8 mouse cellular contexts compared by ENCODE assay signal in the genomic region with DNA sequence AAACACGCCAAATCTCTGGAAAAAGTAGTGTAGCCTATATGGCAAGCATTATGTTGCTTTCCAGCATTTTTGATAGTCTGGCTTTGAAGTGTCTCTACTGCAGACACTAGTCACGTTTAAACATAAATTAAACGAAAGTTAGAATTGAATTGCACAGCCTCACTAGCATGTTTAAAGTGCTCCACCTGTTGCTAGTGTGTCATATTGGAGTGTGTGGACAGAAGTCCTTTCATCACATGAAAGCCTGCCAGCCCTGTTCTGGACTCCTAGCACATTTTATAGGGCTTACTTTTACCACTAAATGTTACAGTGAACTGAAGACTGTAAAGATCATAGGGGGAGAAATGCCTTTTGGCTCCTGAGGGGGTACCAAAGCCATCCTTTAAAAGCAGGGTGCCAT. TPM values are rescaled to one million over a fixed set of nuclear protein-coding genes. Genes with fewer than 3 reads are reported as not detected.
DNase-seq lines count a peak whose midpoint lies in the region; ATAC-seq and TF ChIP-seq lines count a peak whose summit lies in the region.

No protein-coding gene starts in this region.

- TF ChIP-seq POLR2A in CH12.LX (IDR thresholded peaks at IDR 0.05; ENCODE audit: low read depth, low read length) = no peak

- H3K27me3 ChIP-seq in heart, embryonic 11.5 days (ENCODE audit: control insufficient read depth, insufficient read depth, low read length) = no peaks in the 10 kb centered on the region
- H3K27me3 ChIP-seq in CH12.LX (replicated peaks) = no peaks in the 10 kb centered on the region
- H3K27me3 ChIP-seq in hindbrain, embryonic 10.5 days (ENCODE audit: insufficient read depth, poor library complexity, severe bottlenecking) = no peaks in the 10 kb centered on the region
- no peaks in the 10 kb centered on the region for H3K27me3 ChIP-seq in midbrain, embryonic 10.5 days (ENCODE audit: low read depth, poor library complexity, severe bottlenecking)

- TF ChIP-seq RAD21 in CH12.LX (IDR thresholded peaks at IDR 0.05; ENCODE audit: low read depth, low read length) = peak; percentile 6

- dilution Hi-C loops in CH12.LX (cut with MboI; ENCODE audit: extremely low pct_ligation_motif_present, extremely low pct_unique_long_range_greater_than_20kb, low sequenced_read_pairs) = no loop called here

- TF ChIP-seq CTCF in CH12.LX (conservative IDR thresholded peaks at IDR 0.05 in 1 of 2, IDR thresholded peaks at IDR 0.05 in 1 of 2; ENCODE audit: low read depth in 2 of 2, low read length in 2 of 2) = peak in 1 of 2 experiments; percentile 19; a peak in 1 of 4 replicates

- peaks cover 9% of the 10 kb centered on the region for H3K4me1 ChIP-seq in heart, embryonic 11.5 days (ENCODE audit: control insufficient read depth, insufficient read depth, low read length)
- peaks cover 7 to 43% of the 10 kb centered on the region in 2 experiments; a peak in 3 of 4 replicates for H3K4me1 ChIP-seq in CH12.LX (ENCODE audit: control insufficient read depth in 1 of 2, insufficient read depth in 2 of 2)
- peaks cover 26% of the 10 kb centered on the region for H3K4me1 ChIP-seq in hindbrain, embryonic 10.5 days (replicated peaks)
- H3K4me1 ChIP-seq in midbrain, embryonic 10.5 days = peaks cover 30% of the 10 kb centered on the region

- DNase-seq in heart, postnatal 14 days = no peak
- DNase-seq in CH12.LX (ENCODE audit: extremely low read depth) (no peak), adipocyte (ENCODE audit: low spot score) (no peak)
- DNase-seq in hindbrain, embryonic 10.5 days (ENCODE audit: low spot score) = no peak
- no peak for DNase-seq in midbrain, embryonic 10.5 days (ENCODE audit: low spot score)
- DNase-seq in frontal cortex, postnatal 10 days (ENCODE audit: low spot score in 2 of 2) = no peak
- no peak for DNase-seq in layer of hippocampus, adult 18-20 months (ENCODE audit: low spot score in 2 of 2)

- H3K9me3 ChIP-seq in heart, embryonic 11.5 days (replicated peaks; ENCODE audit: control insufficient read depth, low read length) = no peaks in the 10 kb centered on the region
- H3K9me3 ChIP-seq in CH12.LX (replicated peaks; ENCODE audit: low read length) = no peaks in the 10 kb centered on the region
- no peaks in the 10 kb centered on the region for H3K9me3 ChIP-seq in hindbrain, embryonic 10.5 days
- no peaks in the 10 kb centered on the region for H3K9me3 ChIP-seq in midbrain, embryonic 10.5 days (replicated peaks)

- H3K4me2 ChIP-seq in heart, embryonic 11.5 days = peak overlapping the region; percentile 80
- H3K4me2 ChIP-seq in CH12.LX (ENCODE audit: insufficient read depth, low read depth, poor library complexity, severe bottlenecking) = peak overlapping the region; percentile 100

- peaks cover 52% of the 10 kb centered on the region for H3K79me2 ChIP-seq in CH12.LX (replicated peaks; ENCODE audit: control insufficient read depth, extremely low read depth, insufficient read depth, poor library complexity, severe bottlenecking)

- TF ChIP-seq EP300 in CH12.LX (IDR thresholded peaks at IDR 0.05; ENCODE audit: low read length) = no peak

- no peaks in the 10 kb centered on the region for H3K36me3 ChIP-seq in heart, embryonic 11.5 days (ENCODE audit: control insufficient read depth, insufficient read depth, low read length)
- H3K36me3 ChIP-seq in CH12.LX (replicated peaks in 1 of 2; ENCODE audit: control insufficient read depth in 1 of 2, insufficient read depth in 1 of 2, low read length in 1 of 2) = peaks cover 4 to 21% of the 10 kb centered on the region in 2 experiments
- H3K36me3 ChIP-seq in hindbrain, embryonic 10.5 days = no peaks in the 10 kb centered on the region
- no peaks in the 10 kb centered on the region for H3K36me3 ChIP-seq in midbrain, embryonic 10.5 days

- no peak overlapping the region for H3K27ac ChIP-seq in heart, embryonic 11.5 days (ENCODE audit: low read depth, low read length)
- H3K27ac ChIP-seq in CH12.LX (ENCODE audit: insufficient read depth, low read depth) = no peak overlapping the region
- H3K27ac ChIP-seq in hindbrain, embryonic 10.5 days = no peak overlapping the region
- H3K27ac ChIP-seq in midbrain, embryonic 10.5 days (replicated peaks) = no peak overlapping the region

- 47% methylated on average over 3 of the region's 3 CpGs for WGBS in heart, embryonic 11.5 days (ENCODE audit: insufficient replicate concordance)
- WGBS in hindbrain, embryonic 10.5 days = 71% methylated on average over 3 of the region's 3 CpGs
- 71% methylated on average over 3 of the region's 3 CpGs for WGBS in midbrain, embryonic 10.5 days

- in situ Hi-C loops in CH12.LX (cut with MboI; ENCODE audit: low pct_ligation_motif_present, low pct_unique_long_range_greater_than_20kb, low sequenced_read_pairs) = no loop called here

- ATAC-seq in heart, embryonic 11.5 days (replicated peaks; ENCODE audit: insufficient number of reproducible peaks, low FRiP score, low TSS enrichment) = no peak

- intact Hi-C loops in heart, postnatal 14 days (cut with DNase I) = loop anchor here (5.0 kb wide), 2 partner anchors 40 kb away; a partner anchor contains a TSS

- H3K9ac ChIP-seq in heart, embryonic 11.5 days (ENCODE audit: low read depth, low read length) = no peak overlapping the region
- H3K9ac ChIP-seq in CH12.LX (ENCODE audit: insufficient read depth, low read depth) = peak overlapping the region; percentile 93

- H3K4me3 ChIP-seq in heart, embryonic 11.5 days (ENCODE audit: low read depth, low read length) = no peak overlapping the region; the same call in 1 of the 2 replicates
- peak overlapping the region; percentile 61 to 99 (median 93) for H3K4me3 ChIP-seq in CH12.LX (replicated peaks in 1 of 3; ENCODE audit: low read depth in 2 of 3, low read length in 2 of 3, poor library complexity in 1 of 3)
- peak overlapping the region; percentile 82 for H3K4me3 ChIP-seq in hindbrain, embryonic 10.5 days
- H3K4me3 ChIP-seq in midbrain, embryonic 10.5 days = peak overlapping the region; percentile 85

TF ChIP-seq in CH12.LX, 34 proteins besides CTCF, POLR2A, EP300 and RAD21:
- 0 out of 2 replicates have a peak, but pooled peaks have one; percentile 5 for TF ChIP-seq SMC3 (IDR thresholded peaks at IDR 0.05; ENCODE audit: low read depth, low read length)
- TF ChIP-seq BHLHE40 (IDR thresholded peaks at IDR 0.05; ENCODE audit: low read depth, low read length) = peak; percentile 71
- TF ChIP-seq NELFE (IDR thresholded peaks at IDR 0.05; ENCODE audit: low read depth, low read length) = no peak
TF ChIP-seq in CH12.LX: peak in this region for 2.

RNA-seq across cellular contexts. Expression of a gene that starts 1.9 kb away (rescaled TPM):
- 21.7 and 26.5 TPM in 2 replicates for polyA plus RNA-seq in heart, embryonic 11.5 days (2014; fragmentation: Nextera tagmentation; extraction: Ambion mirVana)
- 10 to 100 TPM; 23.1 to 24.7 TPM for total RNA-seq in heart, postnatal 14 days (2021)
- total RNA-seq in CH12.LX (2012; rRNA removed) (17.6 and 29.3 TPM in 2 replicates), CH12.LX (2014; rRNA removed) (41.7 and 45.0 TPM in 2 replicates)
- 27.2 and 47.1 TPM in 2 replicates for polyA plus RNA-seq in CH12.LX (2012; ENCODE audit: insufficient read length, low read depth)
- 21.5 and 26.9 TPM in 2 replicates for polyA plus RNA-seq in hindbrain, embryonic 10.5 days (2016; fragmentation: Nextera tagmentation; extraction: Ambion mirVana)
- 24.0 and 26.8 TPM in 2 replicates for polyA plus RNA-seq in midbrain, embryonic 10.5 days (2016; fragmentation: Nextera tagmentation; extraction: Ambion mirVana)
- 10 to 100 TPM; 11.0 to 11.6 TPM for total RNA-seq in layer of hippocampus, adult 18-20 months (2021)

RNA-seq across cellular contexts. Expression of a gene that starts 40.5 kb away (rescaled TPM):
- 26.9 and 27.7 TPM in 2 replicates for polyA plus RNA-seq in heart, embryonic 11.5 days (2014; fragmentation: Nextera tagmentation; extraction: Ambion mirVana)
- total RNA-seq in heart, postnatal 14 days (2021) = 10 to 100 TPM in 1 of 2 experiments, 1 to 10 TPM in 1; 9.8 to 11.5 TPM
- total RNA-seq in CH12.LX (2012; rRNA removed) (20.6 and 24.1 TPM in 2 replicates), CH12.LX (2014; rRNA removed) (73.7 and 76.0 TPM in 2 replicates)
- polyA plus RNA-seq in CH12.LX (2012; ENCODE audit: insufficient read length, low read depth) = 24.7 and 29.2 TPM in 2 replicates
- 50.8 and 56.0 TPM in 2 replicates for polyA plus RNA-seq in hindbrain, embryonic 10.5 days (2016; fragmentation: Nextera tagmentation; extraction: Ambion mirVana)
- polyA plus RNA-seq in midbrain, embryonic 10.5 days (2016; fragmentation: Nextera tagmentation; extraction: Ambion mirVana) = 49.6 and 50.8 TPM in 2 replicates
- total RNA-seq in layer of hippocampus, adult 18-20 months (2021) = 10 to 100 TPM; 23.6 to 24.1 TPM

RNA-seq across cellular contexts. Expression of a gene that starts 40.7 kb away (rescaled TPM):
- 6.0 and 7.6 TPM in 2 replicates for polyA plus RNA-seq in heart, embryonic 11.5 days (2014; fragmentation: Nextera tagmentation; extraction: Ambion mirVana)
- total RNA-seq in heart, postnatal 14 days (2021) = 1 to 10 TPM; 3.9 to 4.0 TPM
- total RNA-seq in CH12.LX (2012; rRNA removed) (9.1 and 9.8 TPM in 2 replicates), CH12.LX (2014; rRNA removed) (10.1 and 10.2 TPM in 2 replicates)
- 7.5 and 9.7 TPM in 2 replicates for polyA plus RNA-seq in CH12.LX (2012; ENCODE audit: insufficient read length, low read depth)
- polyA plus RNA-seq in hindbrain, embryonic 10.5 days (2016; fragmentation: Nextera tagmentation; extraction: Ambion mirVana) = 7.2 and 7.7 TPM in 2 replicates
- polyA plus RNA-seq in midbrain, embryonic 10.5 days (2016; fragmentation: Nextera tagmentation; extraction: Ambion mirVana) = 6.6 and 7.2 TPM in 2 replicates
- 1 to 10 TPM; 8.7 to 9.3 TPM for total RNA-seq in layer of hippocampus, adult 18-20 months (2021)

RNA-seq across cellular contexts. Expression of a gene that starts 40.9 kb away (rescaled TPM):
- polyA plus RNA-seq in heart, embryonic 11.5 days (2014; fragmentation: Nextera tagmentation; extraction: Ambion mirVana) = 60.2 and 65.4 TPM in 2 replicates
- 10 to 100 TPM; 46.5 to 52.2 TPM for total RNA-seq in heart, postnatal 14 days (2021)
- total RNA-seq in CH12.LX (2012; rRNA removed) = 122 and 131 TPM in 2 replicates
- 175 and 188 TPM in 2 replicates for total RNA-seq in CH12.LX (2014; rRNA removed)
- polyA plus RNA-seq in CH12.LX (2012; ENCODE audit: insufficient read length, low read depth) = 110 and 125 TPM in 2 replicates
- polyA plus RNA-seq in hindbrain, embryonic 10.5 days (2016; fragmentation: Nextera tagmentation; extraction: Ambion mirVana) = 49.7 and 52.1 TPM in 2 replicates
- 47.9 and 49.7 TPM in 2 replicates for polyA plus RNA-seq in midbrain, embryonic 10.5 days (2016; fragmentation: Nextera tagmentation; extraction: Ambion mirVana)
- 10 to 100 TPM; 25.0 to 27.0 TPM for total RNA-seq in layer of hippocampus, adult 18-20 months (2021)
